Mouse (Mus musculus) ES-E14 (cell line): ENCODE measurements at regions not wholly inside any gene's neighbourhood (a gene's known extent, or its start where the extent isn't known, plus 50 kb on each side); places are given as distances from the start of the nearest gene placed in this dataset.

Source experiments
- DNase-seq: peaks from one replicate; pipeline ENCODE4 v3.0.0-alpha.2; 2013; ENCODE audit warnings: low read depth, low spot score
- H3K27ac ChIP-seq: 2 replicates; pipeline ENCODE4 v1.5.1; 2012; ENCODE audit warnings: low read depth, mild to moderate bottlenecking, low read length, moderate library complexity, mixed read lengths; ENCODE audit not compliant: poor library complexity, insufficient read depth, severe bottlenecking
- H3K36me3 ChIP-seq: 2 replicates; pipeline ENCODE4 v1.6.1; 2012; ENCODE audit warnings: mild to moderate bottlenecking, low read length, moderate library complexity, mixed read lengths; ENCODE audit not compliant: control insufficient read depth, poor library complexity, insufficient read depth, severe bottlenecking
- H3K4me1 ChIP-seq, 2 experiments: fragments of 150-350 bp in 1 of 2; sonication (generic) in 1 of 2; 2 replicates each; pipeline ENCODE4 v1.6.1; 2012; ENCODE audit warnings: low read length in 2 of 2, mild to moderate bottlenecking in 1 of 2, mixed read lengths in 1 of 2; ENCODE audit not compliant: control insufficient read depth in 2 of 2, insufficient read depth in 2 of 2, poor library complexity in 1 of 2
- H3K4me3 ChIP-seq, 2 experiments: fragments of 150-350 bp in 1 of 2; sonication (generic) in 1 of 2; 2 replicates each; pipeline ENCODE4 v1.5.1; 2012; ENCODE audit warnings: low read length in 2 of 2, low read depth in 1 of 2, mild to moderate bottlenecking in 1 of 2, mixed read lengths in 1 of 2; ENCODE audit not compliant: insufficient read depth in 1 of 2, poor library complexity in 1 of 2, severe bottlenecking in 1 of 2
- H3K9ac ChIP-seq: 2 replicates; pipeline ENCODE4 v1.6.1; 2012; ENCODE audit warnings: low read depth, mild to moderate bottlenecking, low read length, mixed read lengths; ENCODE audit not compliant: poor library complexity, insufficient read depth, severe bottlenecking
- H3K9me3 ChIP-seq: fragments of 150-350 bp; sonication (generic); 2 replicates; pipeline ENCODE4 v1.6.1; 2012; ENCODE audit warnings: low read depth, mild to moderate bottlenecking, low read length; ENCODE audit not compliant: control insufficient read depth, insufficient read depth
- CHD2 ChIP-seq: IDR thresholded peaks from 2 replicates; pipeline ENCODE4 v1.6.1; 2014; ENCODE audit warnings: mild to moderate bottlenecking, low read depth, low read length, inconsistent platforms
- HCFC1 ChIP-seq: IDR thresholded peaks from 2 replicates; pipeline ENCODE4 v1.6.1; 2012; ENCODE audit warnings: low read length, inconsistent platforms, borderline replicate concordance; ENCODE audit not compliant: insufficient read depth
- MAFK ChIP-seq: IDR thresholded peaks from 2 replicates; pipeline ENCODE4 v1.6.1; 2014; ENCODE audit warnings: mild to moderate bottlenecking, low read depth, low read length, inconsistent platforms; ENCODE audit not compliant: insufficient read depth
- ZC3H11A ChIP-seq: IDR thresholded peaks from 2 replicates; pipeline ENCODE4 v1.6.1; 2012; ENCODE audit warnings: low read depth, mild to moderate bottlenecking, inconsistent platforms, low read length, borderline replicate concordance
- ZNF384 ChIP-seq: IDR thresholded peaks from 2 replicates; pipeline ENCODE4 v1.6.1; 2012; ENCODE audit warnings: low read depth, low read length, inconsistent platforms
- in situ Hi-C, 2 experiments: fragments of 600-800 bp; cut with MboI; formaldehyde crosslinking; loops; one replicate each; pipeline ENCODE4 v1.15.1; 2025; ENCODE audit warnings: low sequenced_read_pairs in 2 of 2, inconsistent platforms in 1 of 2; ENCODE audit not compliant: unreplicated experiment in 2 of 2

DNA sequence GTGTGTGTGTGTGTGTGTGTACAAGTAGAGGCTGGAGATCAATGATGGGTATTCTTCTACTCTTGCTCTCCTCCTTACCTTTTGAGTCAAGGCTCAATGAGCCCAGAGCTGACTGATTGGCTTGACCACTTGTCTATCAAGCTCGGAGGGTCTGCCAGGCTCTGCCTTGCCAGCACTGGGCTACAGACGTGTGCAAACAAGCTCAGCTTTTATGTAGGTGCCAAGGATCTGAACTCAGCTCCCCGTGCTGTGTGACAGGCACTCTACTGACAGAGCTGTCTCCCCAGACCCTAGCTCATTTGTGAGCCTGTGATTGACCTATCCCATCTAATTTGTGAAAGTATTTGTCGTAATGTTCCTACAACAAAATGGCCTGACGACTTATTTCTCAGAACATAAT is 54.2 kb upstream of the Cdc42bpa start:
- TF ChIP-seq ZNF384 = no peak
- no peak for TF ChIP-seq HCFC1
- TF ChIP-seq ZC3H11A = no peak
- no peak for TF ChIP-seq MAFK
- no peak for TF ChIP-seq CHD2
- Histone ChIP-seq H3K27ac (no peak overlapping the region), H3K4me1 (no peaks in the 10 kb centered on the region), H3K9ac (no peak overlapping the region), H3K9me3 (peaks cover 19% of the 10 kb centered on the region), H3K36me3 (no peaks in the 10 kb centered on the region), H3K4me3 (no peak overlapping the region)
- in situ Hi-C loops = no loop called here
- DNase-seq = no peak

- TF ChIP-seq ZNF384 (no peak), CHD2 (no peak), MAFK (no peak), ZC3H11A (no peak), HCFC1 (no peak)
- Histone ChIP-seq H3K4me3 (no peak overlapping the region), H3K9me3 (peaks cover 9% of the 10 kb centered on the region), H3K9ac (no peak overlapping the region), H3K4me1 (no peaks in the 10 kb centered on the region), H3K36me3 (no peaks in the 10 kb centered on the region), H3K27ac (no peak overlapping the region)
- in situ Hi-C loops = no loop called here
- DNase-seq = no peak
Observed at GRCm38 (mm10) chr1:179892711-179893110, 67.6 kb upstream of the Cdc42bpa start.

DNA sequence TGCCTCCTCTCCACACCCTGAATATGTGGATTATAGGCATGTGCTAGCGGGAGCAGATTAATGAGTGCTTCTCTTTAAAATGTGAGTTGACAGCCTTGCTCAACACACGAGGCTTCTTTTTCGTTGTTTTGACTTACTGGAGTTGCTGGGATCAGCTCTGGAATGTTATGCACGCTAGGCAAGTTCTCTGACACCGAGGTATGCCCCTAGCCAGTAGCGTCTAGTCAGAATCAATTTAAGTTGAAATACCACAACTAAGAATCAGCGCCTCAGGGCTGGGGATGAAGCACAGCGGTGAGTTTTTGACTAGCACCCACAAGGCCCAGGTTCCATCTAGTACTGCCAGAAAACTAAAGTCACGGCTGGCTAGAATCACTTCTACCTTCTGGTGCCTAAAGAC is 72.4 kb upstream of the Cdc42bpa start:
- Histone ChIP-seq H3K9me3 (peaks cover 9% of the 10 kb centered on the region), H3K4me1 (no peaks in the 10 kb centered on the region), H3K9ac (no peak overlapping the region), H3K27ac (no peak overlapping the region), H3K4me3 (no peak overlapping the region), H3K36me3 (no peaks in the 10 kb centered on the region)
- no peak for DNase-seq
- in situ Hi-C loops = no loop called here
- no peak for TF ChIP-seq MAFK
- no peak for TF ChIP-seq ZC3H11A
- TF ChIP-seq CHD2 = no peak
- no peak for TF ChIP-seq HCFC1
- TF ChIP-seq ZNF384 = no peak

DNA sequence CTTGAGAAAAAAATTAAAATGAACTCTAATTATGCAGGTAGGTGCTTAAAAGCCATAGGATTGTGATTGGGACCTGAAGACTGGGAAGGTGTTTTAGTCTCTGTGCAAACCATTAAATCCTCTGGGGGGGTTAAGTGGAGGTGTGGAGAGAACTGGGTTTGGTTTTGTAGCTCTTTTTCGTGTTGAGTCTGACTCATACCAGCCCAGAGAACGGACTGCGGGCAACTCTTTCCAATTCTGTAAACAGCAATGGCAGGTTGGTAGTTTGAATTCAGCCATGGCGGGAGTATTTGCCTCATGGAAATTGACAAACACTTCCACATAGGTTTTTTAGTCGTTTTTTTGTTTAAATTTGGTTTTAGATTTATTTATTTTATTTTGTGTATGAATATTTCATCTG is 77.7 kb upstream of the Ahctf1 start:
- no peaks in the 10 kb centered on the region for H3K36me3 ChIP-seq
- H3K9me3 ChIP-seq = no peaks in the 10 kb centered on the region
- H3K4me1 ChIP-seq = no peaks in the 10 kb centered on the region
- no peak overlapping the region for H3K4me3 ChIP-seq
- in situ Hi-C loops = no loop called here
- H3K27ac ChIP-seq = no peak overlapping the region
- no peak overlapping the region for H3K9ac ChIP-seq
- TF ChIP-seq HCFC1 = no peak
- no peak for TF ChIP-seq ZC3H11A
- TF ChIP-seq MAFK = no peak
- no peak for TF ChIP-seq CHD2
- no peak for TF ChIP-seq ZNF384
- no peak for DNase-seq

GRCm38 (mm10) chr1:179877893-179878292 is 74.4 kb upstream of the Ahctf1 start:
- Histone ChIP-seq H3K4me3 (no peak overlapping the region), H3K4me1 (no peaks in the 10 kb centered on the region), H3K36me3 (no peaks in the 10 kb centered on the region), H3K9me3 (no peaks in the 10 kb centered on the region), H3K9ac (no peak overlapping the region), H3K27ac (no peak overlapping the region)
- TF ChIP-seq MAFK (no peak), CHD2 (no peak), ZC3H11A (no peak), ZNF384 (no peak)
- no peak for DNase-seq
- in situ Hi-C loops = loop anchor here in 1 of 2 experiments (10.0 kb wide), 1 partner anchor 247 kb away; no protein-coding TSS in a partner anchor
